Mouse (Mus musculus): Measurements from ENCODE around the gene Dcst1.

DNA sequence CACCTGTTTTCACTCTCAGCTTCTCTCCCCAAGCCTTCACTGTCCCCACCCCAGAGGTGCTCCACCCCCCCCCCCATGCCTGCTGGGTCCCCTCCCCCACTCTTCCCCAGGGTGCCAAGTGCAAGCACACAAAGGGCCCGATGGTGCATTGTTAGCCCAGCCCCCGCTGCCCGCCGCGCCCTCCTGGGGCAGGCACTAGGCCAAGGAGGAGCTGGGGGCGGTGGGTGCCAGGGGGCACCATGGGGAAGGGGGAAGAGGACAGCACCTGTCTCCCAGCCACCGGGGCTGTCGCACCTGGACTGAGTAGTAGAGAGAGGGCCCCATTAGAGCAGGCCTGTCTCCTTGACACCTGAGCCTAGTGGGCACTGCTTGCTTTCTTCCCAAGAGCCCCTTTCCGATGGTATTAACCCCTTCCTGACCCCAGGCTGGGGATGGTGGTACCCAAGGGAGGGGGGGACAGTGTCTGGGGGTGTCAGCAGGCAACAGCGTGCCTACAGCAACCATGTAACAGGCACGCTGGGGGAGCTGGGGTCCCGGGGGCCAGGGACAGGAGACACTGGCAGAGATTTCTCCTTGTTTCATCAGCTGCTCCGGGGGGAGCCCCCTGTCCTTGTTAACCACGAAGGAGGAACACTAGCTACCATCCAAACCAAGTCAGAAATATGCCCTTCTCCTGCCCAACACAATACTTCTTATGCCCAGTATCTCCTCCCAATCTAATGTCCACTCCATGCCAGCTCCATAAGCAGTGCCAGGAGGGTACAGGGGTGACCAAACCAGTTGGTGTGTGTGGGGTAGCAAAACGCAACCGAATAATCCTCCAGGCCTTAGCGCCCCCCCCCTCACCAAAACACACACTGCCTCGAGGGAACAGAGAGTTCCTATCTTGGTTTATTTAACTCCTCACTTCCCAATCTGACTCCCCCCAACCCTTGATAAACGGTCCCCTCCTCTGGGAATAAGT, 25.9 kb upstream of the Dcst1 start:
- TF ChIP-seq CTCF (IDR thresholded peaks at IDR 0.05; ENCODE audit: low read depth) (no peak), EP300 (IDR thresholded peaks at IDR 0.05; ENCODE audit: low read depth) (no peak)
